Mouse (Mus musculus) ES-Bruce4 (cell line): ENCODE results near the gene CN725425.

Source experiments
- CTCF ChIP-seq: IDR thresholded peaks from one replicate; pipeline ENCODE4 v1.8.1; 2011; ENCODE audit warnings: low read depth, low read length
- EP300 ChIP-seq: IDR thresholded peaks from 2 replicates; pipeline ENCODE4 v1.6.1; 2011; ENCODE audit warnings: low read depth, low read length; ENCODE audit not compliant: insufficient read depth

DNA sequence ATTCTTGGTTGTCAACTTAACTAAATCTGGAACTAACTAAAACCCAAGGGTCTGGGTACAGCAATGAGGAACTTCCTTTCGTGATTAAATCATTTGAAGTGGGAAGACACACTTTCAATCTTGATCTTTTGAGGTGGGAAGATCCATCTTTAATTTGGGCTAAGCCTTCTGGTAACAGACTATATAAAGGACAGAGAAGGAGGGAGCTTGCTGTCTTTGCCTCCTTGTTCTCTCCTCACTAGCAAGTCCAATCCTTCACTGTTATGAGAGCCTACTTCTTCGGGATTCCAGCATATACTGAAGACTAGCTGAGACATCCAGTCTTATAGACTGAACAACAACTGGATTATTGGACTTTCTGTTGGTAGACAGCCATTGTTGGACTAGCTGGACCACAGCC, 35.8 kb upstream of the CN725425 start:
- TF ChIP-seq CTCF (no peak), EP300 (no peak)
